ENCODE assay signal across 9 mouse cellular contexts in the genomic region with DNA sequence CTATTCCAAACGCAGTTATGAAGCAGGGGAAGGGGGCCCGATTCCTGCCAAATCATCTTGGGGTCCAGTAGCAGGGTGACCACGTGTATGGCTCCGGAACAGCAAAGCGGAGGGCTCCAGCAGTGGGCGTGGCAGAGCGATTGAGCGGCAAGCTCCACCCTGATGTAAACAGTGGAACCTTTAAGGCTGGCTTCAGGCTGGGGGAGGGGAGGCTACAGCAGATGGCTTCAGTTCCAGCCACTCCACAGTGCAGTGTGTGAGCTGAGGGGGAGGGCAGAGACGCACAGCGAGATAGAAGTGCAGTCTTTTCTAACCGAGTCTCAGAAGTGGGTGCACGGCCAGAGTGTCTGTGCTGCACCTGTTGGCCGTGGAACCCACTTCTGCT. TPM values are rescaled to one million over a fixed set of nuclear protein-coding genes. Genes with fewer than 3 reads are reported as not detected.
DNase-seq lines count a peak whose midpoint lies in the region; ATAC-seq and TF ChIP-seq lines count a peak whose summit lies in the region.
"Had no signal": no experiment of that assay in that cellular context is flagged by ENCODE, and none has a peak within 500 bp of the region (broad histone marks: within the 10 kb centered on the region; RNA-seq: fewer than 3 reads in every experiment).

No protein-coding gene starts in this region.

- peak overlapping the region; percentile 58 for H3K4me2 ChIP-seq in heart, embryonic 13.5 days

- H3K27ac ChIP-seq in bone marrow macrophage, adult 2 months (ENCODE audit: insufficient read depth, low read depth, low read length), result peak overlapping the region; percentile 3; the same call in 1 of the 2 replicates
- peak overlapping the region; percentile 50 for H3K27ac ChIP-seq in heart, embryonic 13.5 days (replicated peaks)

- peaks cover 6% of the 10 kb centered on the region; the same call in 1 of the 2 replicates for H3K4me1 ChIP-seq in bone marrow macrophage, adult 2 months (ENCODE audit: control insufficient read depth, insufficient read depth, low read length)
- H3K4me1 ChIP-seq in heart, embryonic 13.5 days, result peaks cover 41% of the 10 kb centered on the region

- peaks cover 75% of the 10 kb centered on the region for H3K36me3 ChIP-seq in heart, embryonic 13.5 days

- no peak overlapping the region for H3K4me3 ChIP-seq in bone marrow macrophage, adult 2 months (ENCODE audit: insufficient read depth, low read length)
- H3K4me3 ChIP-seq in heart, embryonic 13.5 days, result peak overlapping the region; percentile 30
- H3K4me3 ChIP-seq: myocyte had no signal

- TF ChIP-seq POLR2A in bone marrow macrophage, adult 2 months (IDR thresholded peaks at IDR 0.05; ENCODE audit: borderline replicate concordance, low read depth, low read length), result no peak

- no peak for TF ChIP-seq CTCF in bone marrow macrophage, adult 2 months (IDR thresholded peaks at IDR 0.05; ENCODE audit: low read depth, low read length)

- ATAC-seq in heart, embryonic 13.5 days (ENCODE audit: extremely low read depth, insufficient number of reproducible peaks, low FRiP score, low TSS enrichment), result peak; percentile 89
- no peak for ATAC-seq in monocyte, adult 5-6 weeks (replicated peaks; ENCODE audit: insufficient number of reproducible peaks, low FRiP score, low TSS enrichment, poor library complexity, severe bottlenecking)

- DNase-seq in cerebellum, postnatal 14 days, result peak; percentile 57 to 67
- peak; percentile 39 for DNase-seq in left cerebral cortex, adult 11 months (ENCODE audit: low spot score)
- DNase-seq in lung, postnatal 10 days, result peak; percentile 83
- DNase-seq in right cerebral cortex, postnatal 14 days, result peak; percentile 64
- no peak for DNase-seq in natural killer cell, adult 2 months (ENCODE audit: low spot score in 2 of 2)

- no peaks in the 10 kb centered on the region for H3K9me3 ChIP-seq in heart, embryonic 13.5 days

- H3K9ac ChIP-seq in heart, embryonic 13.5 days, result peak overlapping the region; percentile 52; the same call in 1 of the 2 replicates

- H3K27me3 ChIP-seq in heart, embryonic 13.5 days (replicated peaks), result no peaks in the 10 kb centered on the region

- WGBS in heart, embryonic 13.5 days, result 7% methylated on average over 13 of the region's 13 CpGs

RNA-seq across cellular contexts. Expression of a gene that starts 23.3 kb away (rescaled TPM):
- polyA plus RNA-seq in bone marrow macrophage, adult 2 months (2012; ENCODE audit: insufficient read depth, insufficient read length, missing spikeins), result 19.4 and 22.9 TPM in 2 replicates
- polyA plus RNA-seq in heart, embryonic 13.5 days (2015; fragmentation: Nextera tagmentation; extraction: Ambion mirVana), result 45.2 and 48.8 TPM in 2 replicates
- total RNA-seq in monocyte, adult 5-6 weeks (2017), result 29.7 to 32.9 TPM (median 31.5 TPM) in 3 replicates

RNA-seq across cellular contexts. Expression of a gene that starts 46.0 kb away (rescaled TPM):
- 20.5 and 20.6 TPM in 2 replicates for polyA plus RNA-seq in bone marrow macrophage, adult 2 months (2012; ENCODE audit: insufficient read depth, insufficient read length, missing spikeins)
- 1.4 and 1.7 TPM in 2 replicates for polyA plus RNA-seq in heart, embryonic 13.5 days (2015; fragmentation: Nextera tagmentation; extraction: Ambion mirVana)
- total RNA-seq in monocyte, adult 5-6 weeks (2017), result 8.1 to 15.4 TPM (median 10.2 TPM) in 3 replicates

Comparison
In these comparisons a context has a peak if more than half of its experiments do, and no peak if none do; other contexts are left out.
1. DNase-seq: peak in cerebellum, postnatal 14 days (2 of 2), left cerebral cortex, adult 11 months (single experiment), lung, postnatal 10 days (single experiment) and right cerebral cortex, postnatal 14 days (single experiment); none in natural killer cell, adult 2 months (0 of 2).